Mouse (Mus musculus): ENCODE measurements around the gene Slx4ip. TPM values are rescaled to one million over a fixed set of nuclear protein-coding genes. Genes with fewer than 3 reads are reported as not detected.

The Slx4ip gene
- polyA plus RNA-seq, 1 experiment from 2014 or later = 7.2 TPM

DNA sequence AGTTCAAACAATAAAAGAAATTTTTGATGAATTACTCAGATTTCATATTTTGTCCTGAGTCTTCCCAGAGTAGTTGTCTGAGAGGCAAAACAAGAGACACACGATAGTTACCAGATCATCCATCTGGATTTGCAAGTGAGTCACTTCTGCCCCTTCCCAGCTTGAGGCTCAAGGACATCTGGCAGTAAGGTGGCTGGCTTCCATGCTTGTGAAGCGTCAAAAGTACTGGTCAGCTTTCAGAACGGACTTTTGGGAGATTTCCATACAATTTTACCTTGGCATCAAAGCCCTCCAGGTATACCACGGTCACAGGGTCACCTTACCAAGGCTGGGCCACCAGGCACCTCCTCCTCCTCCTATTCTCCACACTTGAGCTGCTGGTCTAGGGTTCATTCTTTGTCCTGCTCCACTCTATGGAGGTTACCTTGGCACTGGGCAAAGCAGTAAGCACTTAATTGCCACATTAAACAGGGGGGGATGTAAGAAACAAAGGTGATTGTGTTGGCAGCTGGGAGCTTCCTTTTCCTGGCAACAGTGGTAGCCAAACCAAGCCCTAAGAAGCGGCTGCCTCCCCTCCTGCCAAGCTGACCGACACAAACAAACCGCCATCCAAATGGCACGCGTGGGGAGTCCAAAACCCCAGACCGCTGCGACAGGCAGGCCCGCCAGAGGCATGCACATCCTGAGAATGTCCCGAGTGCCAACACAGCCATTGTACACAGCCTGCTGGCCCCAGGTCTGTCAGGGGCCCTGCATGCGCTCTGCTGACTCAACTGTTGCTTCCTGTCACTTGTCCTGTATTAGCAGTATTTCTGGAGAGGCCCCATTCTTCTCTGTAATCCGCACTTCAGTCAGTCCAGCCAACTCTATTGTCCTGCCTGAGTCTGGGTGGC is 218.5 kb downstream of the Slx4ip start:
- no peak for ATAC-seq (ENCODE audit: insufficient number of reproducible peaks, low FRiP score, low TSS enrichment, low read depth)
- Histone ChIP-seq H3K4me3 (replicated peaks) (no peak overlapping the region), H3K27me3 (no peaks in the 10 kb centered on the region), H3K4me1 (peaks cover 70% of the 10 kb centered on the region), H3K9ac (no peak overlapping the region), H3K27ac (replicated peaks) (peak overlapping the region; percentile 60; the same call in 1 of the 2 replicates), H3K9me3 (replicated peaks) (no peaks in the 10 kb centered on the region), H3K36me3 (peaks cover 16% of the 10 kb centered on the region; the same call in 1 of the 2 replicates), H3K4me2 (replicated peaks) (peak overlapping the region; percentile 22)
- 53% methylated on average over 15 of the region's 15 CpGs for WGBS

DNA sequence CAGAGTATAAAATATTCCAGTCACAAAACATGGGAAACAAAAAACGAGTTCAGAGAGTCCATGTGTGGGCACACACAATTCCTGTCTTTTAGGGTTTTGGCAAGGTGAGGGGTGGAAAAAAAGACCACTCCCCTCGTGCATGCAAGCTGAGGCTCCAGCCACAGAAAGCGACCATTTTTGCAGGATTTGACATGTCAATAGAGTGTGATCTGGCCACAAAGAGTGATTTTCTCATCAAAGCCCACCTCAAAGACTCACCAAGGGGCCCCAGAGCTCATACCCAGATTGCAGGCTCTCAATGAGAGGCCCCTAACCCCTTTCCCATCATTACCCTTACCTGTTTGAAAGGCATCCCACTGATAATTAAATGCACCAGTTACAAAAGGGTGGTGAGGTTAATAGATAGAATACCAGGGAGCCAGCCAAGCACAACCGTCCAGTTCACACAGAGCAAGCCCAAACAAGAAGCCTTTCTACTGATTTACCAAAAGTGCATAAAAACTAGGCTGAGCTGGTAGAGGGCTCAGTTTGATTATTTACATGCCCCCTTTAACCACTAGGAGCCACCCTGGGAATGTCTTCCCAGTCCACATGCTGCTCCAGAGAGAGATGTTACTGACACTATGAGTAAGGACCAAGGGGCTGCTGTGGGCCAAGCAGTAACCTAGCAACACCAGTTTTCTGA is 219.3 kb downstream of the Slx4ip start:
- ATAC-seq (ENCODE audit: insufficient number of reproducible peaks, low FRiP score, low TSS enrichment, low read depth) = no peak
- Histone ChIP-seq H3K4me2 (replicated peaks) (peak overlapping the region; percentile 22), H3K9ac (no peak overlapping the region), H3K4me1 (peaks cover 70% of the 10 kb centered on the region), H3K27ac (replicated peaks) (peak overlapping the region; percentile 23), H3K9me3 (replicated peaks) (no peaks in the 10 kb centered on the region), H3K36me3 (peaks cover 9% of the 10 kb centered on the region; the same call in 1 of the 2 replicates), H3K27me3 (no peaks in the 10 kb centered on the region), H3K4me3 (replicated peaks) (no peak overlapping the region)
- WGBS = 50% methylated on average over 4 of the region's 4 CpGs

DNA sequence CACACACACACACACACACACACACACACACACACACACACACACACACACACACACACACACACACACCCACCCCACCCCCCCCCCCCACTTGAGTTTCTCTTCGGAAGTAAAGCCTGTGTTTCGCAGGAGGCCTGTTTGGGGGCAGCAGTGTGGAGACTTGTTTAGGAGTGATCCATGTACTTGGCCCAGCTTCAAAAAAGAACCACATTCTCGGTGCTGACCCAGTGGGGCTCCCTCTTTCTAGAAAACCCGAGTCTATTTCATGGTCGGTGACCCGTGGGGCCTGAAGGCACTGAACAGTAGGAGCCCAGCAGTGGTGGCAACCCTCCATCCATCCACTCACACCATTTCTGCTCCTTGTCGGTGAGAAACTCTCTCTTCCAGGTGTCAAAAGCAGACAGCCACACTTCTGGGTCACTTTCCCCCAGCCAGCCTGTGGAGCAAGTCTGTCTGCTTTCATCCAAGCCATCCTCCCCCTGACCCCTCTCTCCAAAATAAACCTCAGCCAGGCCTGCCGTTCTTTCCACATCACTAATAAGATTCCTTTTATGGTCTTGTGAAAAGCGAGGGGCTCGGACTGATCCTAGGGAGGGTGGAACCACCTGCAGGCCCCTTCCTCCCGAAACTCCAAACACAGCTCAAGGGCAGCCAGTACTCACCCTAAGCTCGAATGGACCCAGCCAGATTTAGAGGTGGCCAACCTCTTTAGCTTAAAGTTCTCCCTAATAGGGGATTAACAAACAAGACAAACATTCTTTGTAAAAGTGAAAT is 222.5 kb downstream of the Slx4ip start:
- Histone ChIP-seq H3K36me3 (no peaks in the 10 kb centered on the region), H3K9me3 (replicated peaks) (no peaks in the 10 kb centered on the region), H3K4me1 (peaks cover 61% of the 10 kb centered on the region), H3K27ac (replicated peaks) (peak overlapping the region; percentile 99), H3K9ac (peak overlapping the region; percentile 18; the same call in 1 of the 2 replicates), H3K4me2 (replicated peaks) (peak overlapping the region; percentile 82), H3K4me3 (replicated peaks) (peak overlapping the region; percentile 77), H3K27me3 (no peaks in the 10 kb centered on the region)
- WGBS = 12% methylated on average over 11 of the region's 12 CpGs
- no peak for ATAC-seq (ENCODE audit: insufficient number of reproducible peaks, low FRiP score, low TSS enrichment, low read depth)

DNA sequence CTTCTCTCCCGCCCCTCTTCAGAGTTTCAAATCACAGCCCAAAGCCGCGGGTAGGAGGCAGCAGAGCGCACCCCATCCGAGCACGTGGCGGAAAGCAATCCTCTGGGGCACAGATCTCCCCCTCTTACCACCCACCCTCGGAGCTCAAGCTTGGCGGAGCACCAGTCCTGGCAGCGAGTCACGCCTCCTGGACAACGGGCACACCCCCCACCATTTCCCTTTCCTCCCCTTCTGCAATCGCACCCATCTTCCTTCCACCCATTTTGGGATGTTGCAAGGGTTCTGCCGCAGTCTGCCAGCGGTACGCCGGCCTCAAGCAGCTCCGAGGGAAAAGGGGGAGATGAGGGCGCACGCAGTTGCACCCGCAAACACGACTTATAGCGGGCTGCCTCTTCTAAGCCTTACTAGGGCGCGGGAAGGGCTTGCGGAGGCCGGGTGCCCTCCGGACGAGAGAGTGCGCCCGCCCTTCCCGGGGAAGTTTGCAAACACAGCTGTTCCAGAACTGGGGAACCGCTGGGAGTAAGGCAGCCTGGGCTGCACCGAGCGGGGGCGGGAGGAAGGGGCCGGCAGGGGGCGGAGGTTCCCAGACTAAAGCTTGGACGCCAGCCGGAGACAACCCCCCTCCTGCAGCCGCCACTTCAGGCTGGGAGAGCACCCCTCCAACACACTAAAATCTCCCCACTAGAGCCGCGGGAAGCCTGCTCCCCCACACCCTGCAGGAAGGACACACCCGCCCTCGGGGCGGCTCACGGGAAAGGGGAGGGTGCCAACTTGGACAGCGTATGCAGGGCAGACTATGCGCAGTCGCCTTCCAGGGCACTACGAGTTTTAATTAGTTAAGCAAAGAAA is 223.5 kb downstream of the Slx4ip start:
- H3K9me3 ChIP-seq (replicated peaks) = no peaks in the 10 kb centered on the region
- under 1% methylated on average over 50 of the region's 51 CpGs for WGBS
- peak overlapping the region; percentile 68 for H3K9ac ChIP-seq
- peak overlapping the region; percentile 99 for H3K27ac ChIP-seq (replicated peaks)
- peaks cover 51% of the 10 kb centered on the region for H3K4me1 ChIP-seq
- peak overlapping the region; percentile 82 for H3K4me2 ChIP-seq (replicated peaks)
- no peaks in the 10 kb centered on the region for H3K36me3 ChIP-seq
- ATAC-seq (ENCODE audit: insufficient number of reproducible peaks, low FRiP score, low TSS enrichment, low read depth) = peak; percentile 47
- H3K27me3 ChIP-seq = no peaks in the 10 kb centered on the region
- peak overlapping the region; percentile 77 for H3K4me3 ChIP-seq (replicated peaks)

DNA sequence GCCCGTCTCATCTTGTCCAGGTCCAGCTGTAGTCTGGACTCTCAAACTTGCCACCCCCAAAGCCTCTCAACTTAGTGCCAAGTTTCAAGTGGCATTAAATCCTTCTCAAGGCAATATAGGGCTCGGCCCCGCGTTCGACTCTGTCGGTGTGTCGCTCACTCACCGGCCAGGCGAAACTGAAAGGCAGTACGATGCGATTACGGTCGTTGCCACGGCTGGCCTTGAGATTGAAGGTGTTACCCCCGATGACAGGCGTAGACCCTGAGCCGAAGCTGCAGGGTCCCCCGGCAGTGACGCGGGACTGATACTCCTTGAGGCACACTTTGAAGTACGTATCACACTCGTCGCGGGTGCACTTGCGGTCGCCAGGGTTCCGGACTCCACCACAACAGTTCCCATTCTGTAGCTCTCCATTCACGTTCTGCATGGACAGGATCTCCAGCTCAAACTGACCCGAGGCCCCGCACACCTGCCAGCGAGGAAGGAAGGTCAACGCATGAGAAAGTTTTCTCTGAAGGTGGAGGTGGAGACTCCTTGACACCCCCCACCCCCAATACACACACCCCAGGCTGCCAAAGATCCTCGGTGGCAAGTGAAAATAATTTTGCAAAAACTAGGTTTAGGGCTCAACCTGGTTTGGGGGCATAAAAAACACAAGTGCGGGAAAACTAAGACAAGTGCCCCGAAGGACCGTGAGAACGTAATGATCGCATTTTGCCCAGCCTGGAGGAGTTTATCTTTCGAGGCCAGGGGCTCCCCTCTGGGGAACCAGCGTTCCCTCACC is 224.4 kb downstream of the Slx4ip start:
- Histone ChIP-seq H3K27ac (replicated peaks) (peak overlapping the region; percentile 99), H3K4me2 (replicated peaks) (peak overlapping the region; percentile 82), H3K4me1 (peaks cover 41% of the 10 kb centered on the region), H3K4me3 (replicated peaks) (peak overlapping the region; percentile 77), H3K27me3 (no peaks in the 10 kb centered on the region), H3K9me3 (replicated peaks) (no peaks in the 10 kb centered on the region), H3K36me3 (no peaks in the 10 kb centered on the region), H3K9ac (peak overlapping the region; percentile 68)
- no peak for ATAC-seq (ENCODE audit: insufficient number of reproducible peaks, low FRiP score, low TSS enrichment, low read depth)
- under 1% methylated on average over 40 of the region's 40 CpGs for WGBS

DNA sequence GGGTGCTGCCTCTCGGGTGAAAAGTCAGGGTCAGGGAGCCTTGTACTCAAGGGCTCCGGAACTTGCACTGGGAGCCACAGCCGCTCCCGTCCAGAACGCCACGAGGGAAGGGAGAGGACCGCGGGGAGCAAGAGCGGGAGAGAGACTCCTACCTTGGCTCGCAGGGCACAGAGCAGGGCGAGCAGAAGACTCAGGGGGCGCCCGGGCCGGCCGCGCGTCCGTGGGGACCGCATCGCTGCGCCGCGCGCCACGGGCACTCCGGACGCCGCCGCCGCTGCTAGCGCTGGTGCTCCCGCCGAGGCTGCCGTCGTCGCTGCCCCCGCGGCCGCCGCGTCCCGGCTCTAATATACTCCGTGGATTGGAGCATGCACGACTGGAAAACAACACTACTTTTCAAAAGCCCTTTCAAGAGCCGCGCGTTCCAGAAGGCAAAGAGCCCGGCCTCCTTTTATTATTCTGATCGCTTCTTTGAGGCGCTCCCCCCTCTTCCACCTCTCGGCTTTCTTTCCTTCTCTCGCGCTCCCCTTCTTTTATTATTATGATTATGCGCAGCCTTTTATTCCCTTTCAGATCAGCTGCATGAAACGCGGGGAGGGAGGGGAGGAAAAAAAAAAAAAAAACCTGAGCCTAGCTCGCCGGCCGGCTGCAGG is 225.1 kb downstream of the Slx4ip start, which contains the start of gene Jag1:
Gene Jag1, minus strand, starts transcription at position 620 of the 650 bp plus-strand sequence.
- Histone ChIP-seq H3K27me3 (no peaks in the 10 kb centered on the region), H3K9me3 (replicated peaks) (no peaks in the 10 kb centered on the region), H3K4me3 (replicated peaks) (peak within 1 kb of the TSS; percentile 77), H3K9ac (peak within 1 kb of the TSS; percentile 83), H3K4me1 (peaks cover 34% of the 10 kb centered on the region), H3K4me2 (replicated peaks) (peak within 1 kb of the TSS; percentile 82), H3K27ac (replicated peaks) (peak within 1 kb of the TSS; percentile 99), H3K36me3 (no peaks in the 10 kb centered on the region)
- WGBS = under 1% methylated on average over 54 of the region's 59 CpGs
- ATAC-seq (ENCODE audit: insufficient number of reproducible peaks, low FRiP score, low TSS enrichment, low read depth) = no peak

DNA sequence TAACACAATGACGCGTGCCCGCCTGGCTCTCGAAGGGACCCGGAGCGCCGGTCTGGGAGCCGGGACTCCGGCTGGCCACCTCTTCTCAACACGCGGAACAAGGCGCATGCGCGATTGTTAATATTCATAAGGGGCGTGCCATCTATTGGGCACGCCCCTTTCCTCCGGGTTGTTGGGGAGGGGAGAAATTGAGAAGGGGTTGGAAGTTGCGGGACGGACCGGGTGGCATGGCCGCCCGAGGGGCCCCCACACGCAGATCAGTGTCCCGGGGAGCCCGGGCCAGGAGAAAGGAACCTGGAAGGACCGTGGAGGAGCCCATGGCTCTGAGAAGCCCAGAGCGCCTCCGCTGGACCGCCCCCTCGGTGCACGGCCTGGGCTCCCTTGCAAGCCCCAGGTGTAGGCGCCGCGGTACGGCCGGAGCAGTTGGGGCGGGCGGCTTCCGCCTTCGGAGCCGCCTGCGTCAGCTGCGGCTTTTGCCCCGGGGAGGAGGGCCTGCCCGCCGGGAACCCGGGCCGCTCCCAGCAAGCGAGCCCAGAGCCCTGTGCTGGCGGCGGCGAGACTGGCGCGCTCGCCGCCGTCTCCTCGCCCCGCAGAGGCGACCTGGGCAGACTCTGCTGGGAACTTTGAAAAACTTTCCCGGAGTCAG is 225.8 kb downstream of the Slx4ip start:
- peaks cover 29% of the 10 kb centered on the region for H3K4me1 ChIP-seq
- no peaks in the 10 kb centered on the region for H3K36me3 ChIP-seq
- peak overlapping the region; percentile 82 for H3K4me2 ChIP-seq (replicated peaks)
- H3K4me3 ChIP-seq (replicated peaks) = peak overlapping the region; percentile 77
- ATAC-seq (ENCODE audit: insufficient number of reproducible peaks, low FRiP score, low TSS enrichment, low read depth) = peak; percentile 85
- peak overlapping the region; percentile 99 for H3K27ac ChIP-seq (replicated peaks)
- peak overlapping the region; percentile 83 for H3K9ac ChIP-seq
- under 1% methylated on average over 61 of the region's 61 CpGs for WGBS
- H3K27me3 ChIP-seq = no peaks in the 10 kb centered on the region
- H3K9me3 ChIP-seq (replicated peaks) = no peaks in the 10 kb centered on the region

DNA sequence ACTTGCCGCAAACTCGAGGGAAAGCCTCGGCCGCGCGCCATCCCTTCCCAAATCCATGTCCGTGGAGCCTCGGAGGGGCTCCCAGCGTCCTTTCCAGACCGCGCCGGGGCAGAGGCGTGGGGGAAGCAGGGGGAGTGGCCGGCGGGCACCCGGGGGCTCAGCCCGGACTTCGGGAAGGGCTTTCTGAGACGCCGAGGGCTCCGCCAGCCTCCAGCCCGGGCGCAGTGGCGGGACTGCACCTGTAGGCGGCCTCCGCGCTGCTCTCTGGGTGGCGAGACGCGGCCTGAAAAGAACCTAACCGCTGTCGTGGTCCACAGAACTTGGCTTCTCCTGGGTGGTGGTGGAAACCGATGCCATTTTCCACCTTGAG is 226.3 kb downstream of the Slx4ip start:
- peak overlapping the region; percentile 77 for H3K4me3 ChIP-seq (replicated peaks)
- no peaks in the 10 kb centered on the region for H3K9me3 ChIP-seq (replicated peaks)
- H3K4me2 ChIP-seq (replicated peaks) = peak overlapping the region; percentile 82
- H3K27ac ChIP-seq (replicated peaks) = peak overlapping the region; percentile 99
- under 1% methylated on average over 33 of the region's 33 CpGs for WGBS
- no peaks in the 10 kb centered on the region for H3K27me3 ChIP-seq
- peak; percentile 71 for ATAC-seq (ENCODE audit: insufficient number of reproducible peaks, low FRiP score, low TSS enrichment, low read depth)
- peak overlapping the region; percentile 83 for H3K9ac ChIP-seq
- H3K36me3 ChIP-seq = no peaks in the 10 kb centered on the region
- peaks cover 24% of the 10 kb centered on the region for H3K4me1 ChIP-seq

All from embryonic facial prominence, embryonic 15.5 days (tissue).